Mouse (Mus musculus) layer of hippocampus, postnatal 36 days (tissue): ENCODE results near the gene Sec31b. TPM values are rescaled to one million over a fixed set of nuclear protein-coding genes. Genes with fewer than 3 reads are reported as not detected.

Source experiments
- DNase-seq, 2 experiments: peaks; one replicate each; pipeline ENCODE4 v3.0.0; 2022
- total RNA-seq, 2 experiments: library from RNA; stranded (reverse); gene quantifications; 2 replicates each; pipeline ENCODE4 v1.2.3; 2021

Sec31b gene
- total RNA-seq, 2 experiments from 2014 or later, result 0.07 to 0.33 TPM

DNA sequence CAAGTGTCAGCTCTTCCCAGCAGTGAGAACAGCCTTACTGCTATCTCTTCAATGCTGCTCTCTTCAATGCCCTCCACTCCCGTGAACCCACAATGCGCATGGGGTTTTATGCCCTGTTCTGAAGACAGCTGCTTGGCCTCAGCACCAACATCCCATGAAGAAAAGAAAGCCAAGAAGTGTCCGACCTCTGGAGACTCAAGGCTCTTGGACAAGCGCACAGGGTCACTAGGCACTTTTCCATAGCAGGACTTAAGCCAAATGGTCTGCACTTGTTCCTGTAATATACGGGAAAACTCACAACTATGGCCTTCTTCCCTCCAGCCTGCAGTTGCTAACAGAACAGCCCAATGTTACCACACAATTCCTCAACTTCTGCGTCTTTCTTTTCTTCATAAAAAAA lies 70.4 kb downstream of the Sec31b start:
- no peak for DNase-seq

DNA sequence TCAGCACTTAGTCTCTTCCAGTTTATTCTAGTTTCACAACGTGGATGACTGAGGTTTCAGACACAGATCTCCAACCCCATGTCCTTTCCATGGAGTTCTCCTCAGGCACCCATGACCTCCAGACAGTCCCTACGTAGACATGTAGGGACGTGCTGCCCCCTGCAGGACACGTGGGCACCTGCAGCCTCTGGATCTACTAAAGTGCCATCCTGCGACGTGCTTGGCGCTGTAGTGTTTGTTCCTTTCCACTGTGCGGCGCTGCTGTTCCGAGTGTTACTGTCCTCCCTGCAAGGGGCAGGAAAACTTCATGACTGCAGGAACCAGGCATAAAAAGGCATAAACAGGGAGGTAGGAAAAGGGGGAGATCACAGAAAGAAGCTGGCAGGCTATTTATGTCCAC lies 71.5 kb downstream of the Sec31b start:
- DNase-seq, result peak; percentile 48 to 61

Other genes with a start within 250 kb of the Sec31b start
- 1 to 10 TPM; 1.7 to 2.7 TPM for gene Scd4, start 212.8 kb downstream of the Sec31b start, total RNA-seq
- gene Scd1, start 138.0 kb downstream of the Sec31b start, total RNA-seq, result 100 to 1,000 TPM; 121 to 157 TPM
- gene Wnt8b, start 52.4 kb downstream of the Sec31b start, total RNA-seq, result not detected
- not detected for gene Gm20538, start 7.0 kb upstream of the Sec31b start, total RNA-seq
- 100 to 1,000 TPM; 368 to 394 TPM for gene Ndufb8, start 9.6 kb upstream of the Sec31b start, total RNA-seq
- 10 to 100 TPM; 35.1 to 37.1 TPM for gene Hif1an, start 17.0 kb upstream of the Sec31b start, total RNA-seq
- under 1 TPM; 0.32 to 0.35 TPM for gene Pax2, start 210.2 kb upstream of the Sec31b start, total RNA-seq